Mouse (Mus musculus) left cerebral cortex, postnatal 4 days (tissue): ENCODE results near the gene Hrasls5. TPM values are rescaled to one million over a fixed set of nuclear protein-coding genes. Genes with fewer than 3 reads are reported as not detected.

ENCODE experiments used
- DNase-seq: peaks from one replicate; pipeline ENCODE4 v3.0.0-alpha.2; 2022
- intact Hi-C: fragments of 180-260 bp; cut with DNase I; formaldehyde crosslinking; loops from one replicate; pipeline ENCODE4 v1.15.1; 2025
- total RNA-seq, 2 experiments: library from RNA; stranded (reverse); gene quantifications; 2 replicates each; pipeline ENCODE4 v1.2.3; 2021

Gene Hrasls5
- total RNA-seq, 2 experiments from 2014 or later, result not detected

DNA sequence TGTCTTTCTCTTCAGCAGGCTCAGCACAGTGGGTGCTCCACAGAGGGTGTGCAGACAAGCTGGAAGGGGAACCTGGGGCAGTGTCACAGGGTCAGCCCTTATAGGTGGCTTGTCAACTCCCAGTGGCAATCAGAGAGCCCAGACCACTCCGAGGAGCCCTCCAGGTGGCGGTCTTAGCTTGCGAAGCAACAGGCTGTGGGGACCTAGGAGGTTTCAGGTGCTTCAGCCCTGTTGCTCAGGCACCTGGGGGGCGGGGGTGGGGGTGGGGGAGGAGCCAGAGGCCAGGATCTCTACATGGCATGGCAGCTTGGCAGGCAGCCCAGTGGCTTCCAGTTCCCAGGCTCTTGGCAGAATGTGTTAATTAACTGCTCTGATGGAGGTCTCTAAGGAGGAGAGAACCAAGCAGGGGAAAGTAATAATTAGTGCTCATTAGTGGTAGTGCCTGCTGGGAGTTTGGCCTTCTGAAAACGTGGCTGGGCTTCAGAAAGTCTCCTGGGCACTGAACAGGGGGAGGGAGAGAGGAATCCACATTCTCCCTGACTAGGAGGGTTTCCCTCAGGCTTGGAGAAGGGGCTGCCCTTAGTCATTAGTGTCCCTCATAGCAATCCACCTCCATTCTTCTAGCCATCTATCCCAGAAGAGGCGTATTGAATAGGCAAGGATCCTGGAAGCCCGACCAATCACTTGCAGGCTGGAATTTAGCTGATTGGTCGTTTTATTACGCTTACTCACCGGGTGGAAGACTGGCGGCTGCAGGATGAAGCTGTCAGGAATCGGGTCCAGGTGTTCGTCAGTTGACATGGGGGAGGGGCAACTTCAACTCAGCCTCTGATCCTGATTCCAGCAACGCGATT is 6.2 kb upstream of the Hrasls5 start:
- intact Hi-C loops, result no loop called here
- peak; percentile 92 for DNase-seq

GRCm38 (mm10) chr19:7606801-7607689 is 5.3 kb upstream of the Hrasls5 start, which contains the start of gene Lgals12:
TSS of gene Lgals12 (minus strand) at chr19:7607193.
- intact Hi-C loops, result no loop called here
- peak; percentile 71 for DNase-seq

DNA sequence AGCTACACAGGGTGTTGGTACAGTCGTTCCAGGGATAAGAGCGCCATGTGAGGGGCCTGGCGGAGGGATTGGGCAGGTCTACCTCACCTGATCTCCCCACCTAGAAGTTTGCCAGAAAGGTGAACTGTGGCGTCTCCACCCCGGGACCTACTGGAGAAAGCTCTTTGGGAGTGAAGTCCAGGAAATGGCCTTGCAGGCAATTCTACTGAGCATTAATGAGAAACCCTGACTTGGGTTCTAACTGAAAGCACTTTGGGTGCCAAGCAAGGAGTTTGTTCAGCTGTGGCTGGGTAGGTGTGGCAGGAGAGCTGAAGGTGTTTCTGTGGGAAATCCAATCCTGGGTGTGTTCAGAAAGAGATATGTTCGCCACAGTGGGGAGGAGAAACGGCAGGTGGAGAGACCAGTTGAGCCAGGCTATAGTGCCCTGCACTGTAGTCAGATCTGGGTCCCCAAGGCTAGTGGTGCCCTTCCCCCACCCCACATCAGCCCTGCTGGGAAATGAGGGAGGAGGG is 4.6 kb upstream of the Hrasls5 start:
- intact Hi-C loops, result no loop called here
- DNase-seq, result no peak

GRCm38 (mm10) chr19:7613151-7613550 is 810 bp downstream of the Hrasls5 start:
- no peak for DNase-seq
- intact Hi-C loops, result no loop called here

DNA sequence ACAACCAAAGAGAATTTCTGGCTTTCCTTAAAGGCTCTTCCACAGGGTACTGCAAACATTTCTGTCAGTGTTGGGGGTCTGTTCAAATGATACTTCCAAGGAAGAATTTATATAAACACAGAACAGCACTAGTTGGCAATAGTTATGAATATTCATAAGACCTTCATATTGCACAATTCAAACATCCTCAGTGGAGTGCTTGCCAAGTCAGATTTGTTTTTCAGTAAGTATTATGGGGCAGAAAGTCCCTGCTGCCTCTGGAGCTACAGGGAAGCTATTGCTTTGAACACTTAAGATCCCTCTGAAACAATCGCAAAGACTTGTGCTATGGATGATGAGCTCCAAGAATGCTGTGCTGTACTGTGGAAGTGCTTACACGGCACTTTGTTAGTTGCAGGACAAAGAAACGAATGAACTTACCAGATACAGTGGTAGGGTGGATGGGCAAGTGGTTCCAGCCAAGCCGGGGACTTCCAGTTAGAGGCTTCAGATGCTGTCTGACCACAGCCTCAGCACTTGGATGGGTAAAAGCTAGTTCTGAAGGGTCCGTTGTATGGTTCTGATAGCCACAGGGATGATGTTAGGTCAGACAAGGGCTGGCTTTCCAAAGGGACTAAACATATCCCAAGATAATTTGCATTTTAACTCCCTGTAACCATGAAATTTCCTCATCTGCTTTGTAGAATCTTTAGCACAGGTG is 4.0 kb downstream of the Hrasls5 start:
- intact Hi-C loops, result loop anchor here (5.0 kb wide), 1 partner anchor 89 kb away; no protein-coding TSS in a partner anchor
- no peak for DNase-seq

DNA sequence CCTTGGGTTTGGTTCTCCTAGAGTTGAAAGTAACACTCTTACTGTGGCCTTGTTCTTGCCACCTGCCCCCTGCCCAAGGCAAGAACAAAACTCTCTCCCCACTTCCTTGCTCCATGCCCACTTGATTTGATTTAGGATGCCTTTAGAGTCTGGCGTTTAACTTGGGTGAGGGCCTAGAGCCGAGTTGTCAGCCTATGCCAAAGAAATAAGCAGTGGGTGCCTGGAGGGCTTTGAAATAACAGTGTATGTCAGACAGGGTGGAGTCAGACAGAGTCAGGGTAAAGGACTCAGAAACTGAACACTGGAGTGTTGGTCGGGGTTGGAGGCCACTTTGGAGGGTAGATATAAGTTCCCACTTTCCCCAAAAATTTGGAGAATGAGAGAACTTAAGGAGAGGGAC is 4.7 kb downstream of the Hrasls5 start:
- intact Hi-C loops, result loop anchor here (5.0 kb wide), 1 partner anchor 90 kb away; no protein-coding TSS in a partner anchor
- DNase-seq, result no peak

DNA sequence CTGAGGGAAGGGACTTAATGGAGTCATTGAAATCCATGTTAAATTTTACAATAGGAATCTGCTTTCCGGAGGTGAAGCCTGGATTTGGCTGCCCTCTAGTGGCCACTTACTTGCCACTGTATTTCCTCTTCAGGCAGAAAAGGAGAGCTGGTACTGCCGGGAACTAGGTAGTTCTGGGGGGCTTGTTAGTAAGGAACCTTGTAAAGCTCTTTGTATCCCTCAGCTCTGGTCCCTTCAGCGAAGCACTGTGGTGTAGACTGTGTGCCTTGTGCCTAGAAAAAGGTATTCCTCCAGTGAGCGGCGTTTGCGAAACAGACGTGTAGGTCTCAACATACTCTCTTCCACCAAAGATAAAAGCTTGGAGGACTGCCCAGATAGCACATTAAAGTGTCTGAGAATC is 5.4 kb downstream of the Hrasls5 start:
- intact Hi-C loops, result loop anchor here (5.0 kb wide), 1 partner anchor 90 kb away; no protein-coding TSS in a partner anchor
- DNase-seq, result peak; percentile 71

DNA sequence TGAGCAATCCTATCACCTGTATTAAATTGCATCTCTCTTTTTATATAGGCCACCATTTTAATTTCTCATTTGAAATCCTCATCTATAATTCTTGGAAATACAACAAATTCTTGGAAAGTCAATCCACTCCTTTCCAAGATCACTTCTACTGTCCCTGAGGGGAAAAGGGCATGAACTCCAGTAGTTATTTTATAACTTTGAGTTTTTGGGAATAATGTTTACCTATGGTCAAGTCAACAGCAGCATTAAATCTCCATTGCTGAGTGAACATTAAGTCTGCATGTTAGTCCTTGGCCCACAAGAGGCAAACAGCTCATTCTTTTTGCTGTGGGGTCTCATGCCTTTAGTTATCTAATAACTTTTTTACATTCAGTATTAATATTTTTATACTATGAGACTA is 20.7 kb downstream of the Hrasls5 start:
- intact Hi-C loops, result no loop called here
- DNase-seq, result no peak

DNA sequence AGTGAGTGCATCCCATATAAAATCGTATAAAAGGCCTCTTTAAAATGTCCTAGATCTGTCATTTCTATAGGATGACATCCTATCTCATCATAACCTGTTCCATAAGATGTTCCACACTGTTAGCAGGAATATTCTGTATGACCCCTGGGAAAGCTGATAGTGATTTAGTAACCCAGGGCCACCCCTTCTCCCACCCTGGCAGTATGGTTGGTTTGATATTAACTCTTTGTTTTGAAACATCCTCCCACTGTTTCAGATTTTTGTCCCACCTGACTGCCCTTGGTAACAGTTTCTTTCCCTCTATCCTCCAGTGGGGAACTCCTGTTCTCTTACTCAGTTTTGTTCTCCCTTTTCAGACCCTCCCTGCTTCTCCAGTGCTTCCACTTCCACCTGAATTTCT is 21.4 kb downstream of the Hrasls5 start:
- no peak for DNase-seq
- intact Hi-C loops, result no loop called here

GRCm38 (mm10) chr19:7648913-7649666 is 36.7 kb downstream of the Hrasls5 start:
- DNase-seq, result no peak

DNA sequence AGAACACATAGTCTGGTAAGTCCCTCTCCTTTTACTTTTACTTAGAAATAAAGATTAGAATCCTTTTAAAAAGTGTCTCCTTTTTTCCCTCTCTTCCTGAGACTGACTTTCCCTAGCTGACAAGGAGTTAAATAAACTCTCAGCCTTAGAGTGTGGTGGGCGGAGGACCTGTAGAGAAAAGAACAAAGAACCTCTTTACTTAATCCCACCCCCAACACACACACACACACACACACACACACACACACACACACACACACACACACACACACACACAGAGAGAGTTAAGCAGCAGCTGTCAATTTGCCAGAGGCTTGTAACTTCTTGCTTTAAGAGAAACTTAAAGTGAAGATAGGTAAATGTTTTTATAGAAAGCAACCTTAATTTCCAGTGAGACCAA is 59.7 kb downstream of the Hrasls5 start:
- intact Hi-C loops, result no loop called here

More at GRCm38 (mm10) chr19:7648913-7649666, 36.7 kb downstream of the Hrasls5 start:
- intact Hi-C loops, result no loop called here

DNA sequence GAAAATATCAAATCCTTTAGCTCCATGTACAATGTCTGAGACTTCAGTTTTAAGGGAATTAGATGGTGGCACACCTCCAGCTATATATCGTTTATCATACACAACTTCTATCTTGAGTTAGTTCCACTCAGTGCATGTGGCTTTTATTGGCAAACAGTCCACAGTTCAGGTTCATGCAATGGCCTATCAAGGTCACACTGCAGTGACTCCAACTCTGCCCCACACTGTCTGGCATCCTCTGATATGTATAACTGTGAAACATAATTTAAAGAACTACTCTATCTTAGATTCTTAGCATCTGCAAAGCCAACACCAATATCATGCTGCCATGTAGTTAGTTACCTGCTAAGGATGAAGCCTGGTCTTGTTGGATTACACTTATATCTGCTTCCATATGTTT is 75.6 kb downstream of the Hrasls5 start:
- intact Hi-C loops, result no loop called here
- no peak for DNase-seq

More for the DNA sequence above, 59.7 kb downstream of the Hrasls5 start:
- DNase-seq, result no peak

Other genes with a start within 250 kb of the Hrasls5 start
- 10 to 100 TPM; 38.9 to 43.9 TPM for gene Spindoc, start 229.5 kb upstream of the Hrasls5 start, total RNA-seq
- gene 2700081O15Rik, start 194.9 kb upstream of the Hrasls5 start, total RNA-seq, result 100 to 1,000 TPM; 145 to 166 TPM
- 100 to 1,000 TPM; 589 to 625 TPM for gene Rtn3, start 129.3 kb upstream of the Hrasls5 start, total RNA-seq
- 10 to 100 TPM; 23.6 to 24.6 TPM for gene Atl3, start 118.5 kb upstream of the Hrasls5 start, total RNA-seq
- gene Pla2g16, start 55.1 kb upstream of the Hrasls5 start, total RNA-seq, result 1 to 10 TPM; 5.5 to 5.6 TPM
- gene Lgals12, start 5.3 kb upstream of the Hrasls5 start, total RNA-seq, result under 1 TPM; 0.38 to 0.64 TPM
- gene Slc22a19, start 98.8 kb downstream of the Hrasls5 start, total RNA-seq, result not detected
- not detected for gene Slc22a26, start 190.1 kb downstream of the Hrasls5 start, total RNA-seq